Mouse (Mus musculus): ENCODE measurements around the gene Hs2st1. TPM values are rescaled to one million over a fixed set of nuclear protein-coding genes. Genes with fewer than 3 reads are reported as not detected.
A peak's percentile ranks its signal among the peaks of the same experiment; 100 is the strongest.

Hs2st1 gene
- 15.2 and 15.3 TPM in 2 replicates for polyA plus RNA-seq (2015; fragmentation: Nextera tagmentation; extraction: Ambion mirVana)

DNA sequence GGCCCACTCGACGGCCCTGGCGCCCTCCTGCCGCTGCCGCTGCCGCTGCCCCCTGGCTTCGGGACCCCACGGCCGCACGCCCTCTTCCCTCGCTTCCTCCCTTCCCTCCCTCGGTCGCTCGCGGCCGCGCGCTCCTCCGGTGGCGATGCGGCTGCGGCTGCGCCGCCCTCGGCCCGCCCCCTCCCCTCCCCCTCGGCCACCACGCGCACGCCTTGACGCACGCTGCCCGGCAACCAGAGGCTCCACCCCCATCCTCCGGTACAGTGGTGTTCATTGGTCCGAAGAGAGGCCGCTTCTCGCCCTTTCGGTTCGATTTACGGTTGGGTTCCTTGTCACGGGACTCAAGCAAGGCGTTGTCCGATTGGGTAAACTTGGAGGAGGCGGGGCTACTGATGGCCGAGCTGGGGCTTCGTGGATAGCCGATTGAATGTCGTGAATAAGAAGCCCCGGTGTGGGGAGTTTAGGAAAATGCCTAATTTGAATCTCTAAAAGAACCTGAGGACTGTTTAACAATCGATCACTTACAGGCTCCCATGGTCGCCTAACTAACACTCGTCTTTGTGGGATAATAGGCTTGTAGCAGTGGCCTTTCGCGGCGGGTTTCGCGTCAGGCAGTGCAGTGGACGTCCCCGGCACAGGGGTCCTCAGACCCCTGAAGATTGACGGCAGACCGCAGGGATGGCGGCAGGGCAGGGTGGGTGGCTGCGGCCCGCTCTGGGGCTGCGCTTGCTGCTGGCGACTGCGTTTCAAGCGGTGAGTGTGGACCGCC is at the start of gene Hs2st1, which contains the start of gene Selenof:
Gene Hs2st1, minus strand, starts transcription at position 135 of the 769 bp plus-strand sequence.
Gene Selenof, plus strand, starts transcription at position 258 of the 769 bp plus-strand sequence.
- Histone ChIP-seq H3K9me3 (replicated peaks) (no peaks in the 10 kb centered on the region), H3K36me3 (peaks cover 15% of the 10 kb centered on the region), H3K4me3 (replicated peaks) (peak within 1 kb of the TSS; percentile 79), H3K4me2 (replicated peaks) (peak within 1 kb of the TSS; percentile 87), H3K27ac (replicated peaks) (peak within 1 kb of the TSS; percentile 95), H3K4me1 (peaks cover 14% of the 10 kb centered on the region), H3K9ac (peak within 1 kb of the TSS; percentile 90), H3K27me3 (no peaks in the 10 kb centered on the region)
- WGBS = under 1% methylated on average over 69 of the region's 69 CpGs
- peak; percentile 99 for ATAC-seq (ENCODE audit: insufficient number of reproducible peaks, low FRiP score, low TSS enrichment, low read depth)

DNA sequence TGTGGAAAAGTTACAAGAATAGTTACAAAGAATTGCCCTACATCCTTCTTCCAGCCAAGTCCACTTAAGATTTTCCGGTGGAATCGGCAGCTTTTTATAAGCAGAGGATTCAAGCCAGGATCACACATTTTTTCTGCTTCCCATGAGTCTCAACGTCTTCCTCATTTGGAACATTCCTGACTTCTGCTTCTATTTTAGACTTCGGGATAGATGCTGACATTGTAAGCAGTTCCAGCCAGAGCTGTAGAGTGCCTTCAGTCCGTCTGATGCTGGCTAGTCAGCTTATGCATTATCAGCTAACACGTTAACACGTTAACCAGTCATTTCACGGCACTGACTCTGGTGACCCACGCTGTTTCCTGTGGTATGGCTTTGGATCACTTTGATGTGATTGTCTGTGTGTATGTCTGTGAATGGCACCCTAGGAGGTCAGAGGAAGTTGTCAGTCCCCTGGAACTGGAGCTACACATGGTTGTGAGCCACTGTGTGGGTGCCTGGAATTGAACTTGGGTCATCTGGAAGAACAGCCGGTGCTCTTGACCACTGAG is 47.7 kb upstream of the Hs2st1 start:
- 63% methylated on average over 10 of the region's 10 CpGs for WGBS
- no peaks in the 10 kb centered on the region for H3K27me3 ChIP-seq
- no peak overlapping the region for H3K4me2 ChIP-seq (replicated peaks)
- peak overlapping the region; percentile 28; the same call in 1 of the 2 replicates for H3K27ac ChIP-seq (replicated peaks)
- ATAC-seq (ENCODE audit: insufficient number of reproducible peaks, low FRiP score, low TSS enrichment, low read depth) = no peak
- H3K4me3 ChIP-seq (replicated peaks) = no peak overlapping the region
- no peak overlapping the region for H3K9ac ChIP-seq
- no peaks in the 10 kb centered on the region for H3K36me3 ChIP-seq
- H3K4me1 ChIP-seq = peaks cover 7% of the 10 kb centered on the region
- no peaks in the 10 kb centered on the region for H3K9me3 ChIP-seq (replicated peaks)

DNA sequence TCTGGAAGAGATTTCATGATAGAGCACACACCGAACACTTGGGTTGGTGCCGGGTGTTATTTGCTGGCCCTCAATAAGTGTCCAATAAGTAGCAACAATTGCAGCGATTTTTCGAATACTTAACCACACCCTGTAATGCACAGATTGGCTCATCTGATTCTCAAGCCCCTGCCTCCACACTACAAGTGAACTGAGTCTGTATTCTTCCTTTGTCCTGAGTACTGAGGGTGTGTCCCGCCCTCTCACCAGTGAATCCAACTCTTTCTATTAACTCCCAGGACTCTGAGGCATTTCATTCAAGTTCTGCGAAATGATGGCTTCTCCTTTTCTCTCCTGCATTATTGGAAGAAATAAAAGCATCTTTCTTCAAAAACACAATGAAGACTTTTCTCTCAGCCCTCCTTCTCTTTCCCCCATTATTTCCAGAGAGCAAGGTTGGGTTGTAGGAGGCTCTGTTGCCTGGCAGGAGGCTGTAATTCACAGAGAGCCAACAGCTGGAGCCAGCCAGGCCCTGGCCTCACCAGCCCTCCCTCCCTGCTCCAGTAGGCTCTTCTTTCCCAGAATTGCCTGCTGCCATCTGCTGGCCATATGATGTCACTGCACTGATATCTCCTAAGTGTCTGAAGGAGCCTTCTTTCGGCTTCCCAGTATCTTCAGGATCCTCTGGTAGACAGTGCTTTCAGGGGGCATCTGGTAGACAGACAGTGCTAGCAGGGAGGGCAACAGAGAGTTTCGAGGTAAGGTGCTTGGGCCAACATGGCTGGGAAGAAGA is 46.9 kb upstream of the Hs2st1 start:
- ATAC-seq (ENCODE audit: insufficient number of reproducible peaks, low FRiP score, low TSS enrichment, low read depth) = peak; percentile 90
- Histone ChIP-seq H3K4me2 (replicated peaks) (no peak overlapping the region), H3K9me3 (replicated peaks) (no peaks in the 10 kb centered on the region), H3K36me3 (no peaks in the 10 kb centered on the region), H3K4me1 (peaks cover 13% of the 10 kb centered on the region), H3K9ac (no peak overlapping the region), H3K4me3 (replicated peaks) (no peak overlapping the region), H3K27me3 (no peaks in the 10 kb centered on the region), H3K27ac (replicated peaks) (0 out of 2 replicates have a peak overlapping the region, but pooled peaks have one; percentile 11)
- WGBS = 69% methylated on average over 8 of the region's 8 CpGs

DNA sequence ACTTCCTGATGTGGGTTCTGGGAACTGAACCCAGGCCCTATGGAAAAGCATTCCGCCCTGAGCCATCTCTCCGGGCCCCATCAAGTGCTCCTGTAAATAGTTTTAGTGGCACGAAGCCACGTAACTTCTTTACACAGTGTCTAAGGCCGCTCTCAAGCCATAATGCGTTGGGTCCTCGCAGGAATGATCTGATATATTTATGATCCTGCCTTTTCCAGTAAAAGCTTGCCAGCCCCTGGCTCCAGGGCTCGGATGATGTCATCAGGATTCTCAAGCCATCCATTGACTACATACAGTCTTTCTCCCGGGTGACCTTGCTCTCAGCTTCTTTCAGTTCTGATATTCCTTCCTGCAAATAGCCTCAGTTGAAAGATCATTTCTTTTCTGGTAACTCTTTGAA is 45.5 kb upstream of the Hs2st1 start:
- Histone ChIP-seq H3K4me2 (replicated peaks) (no peak overlapping the region), H3K27me3 (no peaks in the 10 kb centered on the region), H3K36me3 (no peaks in the 10 kb centered on the region), H3K27ac (replicated peaks) (no peak overlapping the region), H3K4me1 (peaks cover 23% of the 10 kb centered on the region), H3K9me3 (replicated peaks) (no peaks in the 10 kb centered on the region), H3K4me3 (replicated peaks) (no peak overlapping the region), H3K9ac (no peak overlapping the region)
- 82% methylated on average over 9 of the region's 9 CpGs for WGBS
- no peak for ATAC-seq (ENCODE audit: insufficient number of reproducible peaks, low FRiP score, low TSS enrichment, low read depth)

DNA sequence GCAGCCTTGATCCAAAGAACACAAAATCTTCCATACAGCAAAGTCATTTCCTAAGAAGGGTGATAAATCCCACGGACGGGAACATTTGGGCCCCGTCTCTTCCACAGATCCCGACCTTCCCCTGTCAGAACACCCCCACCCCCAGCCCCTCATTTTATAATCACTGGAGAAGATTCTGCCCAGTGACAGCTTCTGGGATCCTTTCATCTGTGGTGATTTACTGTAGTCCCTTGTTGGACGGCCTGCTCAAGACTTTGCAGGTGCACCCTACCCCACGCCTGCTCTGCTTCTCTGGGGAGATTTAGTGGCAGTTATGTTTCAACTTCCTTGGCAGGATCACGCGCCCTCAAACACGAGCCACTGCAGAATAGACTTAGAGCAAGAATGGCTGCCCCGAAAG is 44.7 kb upstream of the Hs2st1 start:
- no peaks in the 10 kb centered on the region for H3K9me3 ChIP-seq (replicated peaks)
- H3K36me3 ChIP-seq = no peaks in the 10 kb centered on the region
- no peak for ATAC-seq (ENCODE audit: insufficient number of reproducible peaks, low FRiP score, low TSS enrichment, low read depth)
- 76% methylated on average over 10 of the region's 10 CpGs for WGBS
- no peak overlapping the region for H3K27ac ChIP-seq (replicated peaks)
- peaks cover 23% of the 10 kb centered on the region for H3K4me1 ChIP-seq
- H3K27me3 ChIP-seq = no peaks in the 10 kb centered on the region
- no peak overlapping the region for H3K4me2 ChIP-seq (replicated peaks)
- no peak overlapping the region for H3K4me3 ChIP-seq (replicated peaks)
- H3K9ac ChIP-seq = no peak overlapping the region

DNA sequence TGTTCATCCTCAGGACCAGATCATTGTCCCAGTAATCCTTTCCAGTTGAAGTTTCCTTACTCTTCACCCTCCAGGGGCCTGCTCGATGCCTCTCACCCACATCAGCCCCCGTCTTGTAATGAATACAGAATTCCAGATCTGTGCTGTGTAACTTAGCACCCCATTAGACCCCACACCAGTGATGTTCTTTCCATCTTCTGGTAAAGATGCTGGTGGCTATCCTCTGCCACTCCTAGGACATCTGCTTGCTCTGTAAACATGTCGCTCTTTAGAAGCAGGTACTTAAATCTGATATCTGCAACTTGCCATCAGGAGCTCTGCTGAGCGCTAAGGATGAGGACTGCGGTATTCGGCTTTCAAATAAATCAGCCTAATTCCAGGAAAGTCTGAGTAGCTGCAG is 44.3 kb upstream of the Hs2st1 start:
- no peak overlapping the region for H3K9ac ChIP-seq
- H3K9me3 ChIP-seq (replicated peaks) = no peaks in the 10 kb centered on the region
- H3K4me2 ChIP-seq (replicated peaks) = no peak overlapping the region
- no peaks in the 10 kb centered on the region for H3K27me3 ChIP-seq
- 72% methylated on average over 6 of the region's 6 CpGs for WGBS
- H3K4me3 ChIP-seq (replicated peaks) = no peak overlapping the region
- peaks cover 23% of the 10 kb centered on the region for H3K4me1 ChIP-seq
- no peaks in the 10 kb centered on the region for H3K36me3 ChIP-seq
- ATAC-seq (ENCODE audit: insufficient number of reproducible peaks, low FRiP score, low TSS enrichment, low read depth) = no peak
- no peak overlapping the region for H3K27ac ChIP-seq (replicated peaks)

DNA sequence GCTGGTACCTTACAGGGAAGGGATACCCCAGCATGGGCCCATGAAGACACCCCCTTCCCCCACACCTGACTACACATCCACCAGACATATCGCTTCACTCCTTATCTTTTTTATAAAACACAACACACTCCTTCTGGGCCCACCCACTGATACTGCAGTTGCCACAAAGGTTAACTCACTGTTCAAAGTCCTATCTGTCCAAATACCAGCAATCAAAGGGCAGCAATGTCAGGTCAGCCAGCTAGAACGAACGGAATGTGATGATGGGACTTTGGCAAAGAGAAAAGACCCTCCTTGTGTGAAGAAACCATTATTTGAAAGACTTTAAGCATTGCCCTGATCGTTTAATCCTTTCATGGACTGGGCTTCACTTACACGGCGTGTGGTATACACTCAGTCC is 42.4 kb upstream of the Hs2st1 start:
- H3K27ac ChIP-seq (replicated peaks) = no peak overlapping the region
- no peaks in the 10 kb centered on the region for H3K27me3 ChIP-seq
- no peak overlapping the region for H3K4me3 ChIP-seq (replicated peaks)
- H3K4me2 ChIP-seq (replicated peaks) = no peak overlapping the region
- H3K36me3 ChIP-seq = no peaks in the 10 kb centered on the region
- 88% methylated on average over 6 of the region's 6 CpGs for WGBS
- no peak for ATAC-seq (ENCODE audit: insufficient number of reproducible peaks, low FRiP score, low TSS enrichment, low read depth)
- H3K9ac ChIP-seq = no peak overlapping the region
- no peaks in the 10 kb centered on the region for H3K9me3 ChIP-seq (replicated peaks)
- H3K4me1 ChIP-seq = peaks cover 19% of the 10 kb centered on the region

DNA sequence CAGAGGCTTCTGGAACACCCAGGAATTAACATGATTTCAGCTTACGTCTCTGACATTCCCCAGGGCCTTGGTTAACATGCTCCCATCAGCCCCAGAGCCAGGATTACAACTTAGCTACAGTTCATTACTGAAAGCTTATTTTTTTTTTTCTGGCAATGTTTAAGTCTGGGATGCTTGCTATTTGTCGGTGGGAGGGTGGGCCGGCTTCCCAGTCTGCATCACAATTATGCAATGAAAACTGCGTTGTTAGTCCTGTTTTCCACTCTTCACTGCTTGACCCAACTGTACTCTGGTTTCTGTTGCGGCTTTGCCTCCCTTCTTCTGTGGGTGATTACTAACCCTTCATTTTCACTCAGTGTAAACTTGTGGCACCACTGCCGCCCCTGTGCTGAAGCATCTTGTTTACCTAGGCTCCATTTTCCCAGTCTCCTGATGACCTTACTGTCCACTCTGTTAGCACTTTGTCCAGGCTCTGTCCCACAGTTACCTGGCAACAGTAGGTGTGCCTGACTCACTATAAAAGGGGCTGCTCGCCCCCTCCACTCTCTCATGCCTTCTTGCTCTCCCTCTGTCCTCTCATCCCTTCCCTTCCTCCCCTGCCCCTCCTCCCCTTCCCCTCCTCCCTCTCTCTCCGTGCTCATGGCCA is 41.8 kb upstream of the Hs2st1 start:
- peak overlapping the region; percentile 58 for H3K27ac ChIP-seq (replicated peaks)
- no peak overlapping the region for H3K4me3 ChIP-seq (replicated peaks)
- ATAC-seq (ENCODE audit: insufficient number of reproducible peaks, low FRiP score, low TSS enrichment, low read depth) = peak; percentile 70
- 30% methylated on average over 8 of the region's 8 CpGs for WGBS
- H3K4me2 ChIP-seq (replicated peaks) = peak overlapping the region; percentile 6; the same call in 1 of the 2 replicates
- H3K4me1 ChIP-seq = peaks cover 16% of the 10 kb centered on the region
- no peak overlapping the region for H3K9ac ChIP-seq
- no peaks in the 10 kb centered on the region for H3K27me3 ChIP-seq
- H3K36me3 ChIP-seq = no peaks in the 10 kb centered on the region
- H3K9me3 ChIP-seq (replicated peaks) = no peaks in the 10 kb centered on the region

DNA sequence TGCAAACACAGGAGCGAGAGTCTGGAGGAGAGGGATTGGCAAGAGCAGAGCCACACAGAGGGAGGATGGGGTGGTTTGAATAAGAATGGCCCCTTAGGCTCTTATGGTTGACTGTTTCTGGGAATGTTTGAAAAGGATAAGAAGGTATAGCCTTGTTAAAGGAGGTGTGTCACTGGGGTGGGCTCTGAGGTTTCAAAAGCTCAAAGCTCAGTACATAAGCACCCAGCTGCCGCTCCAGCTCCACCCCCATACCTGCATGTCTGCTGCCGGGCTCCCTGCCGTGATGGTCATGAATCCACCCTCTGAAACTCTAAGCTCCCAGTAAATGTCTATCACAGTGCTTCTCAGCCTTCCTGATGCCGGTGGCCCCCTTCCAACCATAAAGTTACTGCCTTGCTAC is 40.8 kb upstream of the Hs2st1 start:
- H3K4me3 ChIP-seq (replicated peaks) = no peak overlapping the region
- no peaks in the 10 kb centered on the region for H3K9me3 ChIP-seq (replicated peaks)
- no peaks in the 10 kb centered on the region for H3K27me3 ChIP-seq
- H3K27ac ChIP-seq (replicated peaks) = peak overlapping the region; percentile 58
- no peak overlapping the region for H3K9ac ChIP-seq
- H3K4me2 ChIP-seq (replicated peaks) = no peak overlapping the region
- H3K36me3 ChIP-seq = no peaks in the 10 kb centered on the region
- 46% methylated on average over 5 of the region's 5 CpGs for WGBS
- H3K4me1 ChIP-seq = peaks cover 15% of the 10 kb centered on the region
- no peak for ATAC-seq (ENCODE audit: insufficient number of reproducible peaks, low FRiP score, low TSS enrichment, low read depth)

DNA sequence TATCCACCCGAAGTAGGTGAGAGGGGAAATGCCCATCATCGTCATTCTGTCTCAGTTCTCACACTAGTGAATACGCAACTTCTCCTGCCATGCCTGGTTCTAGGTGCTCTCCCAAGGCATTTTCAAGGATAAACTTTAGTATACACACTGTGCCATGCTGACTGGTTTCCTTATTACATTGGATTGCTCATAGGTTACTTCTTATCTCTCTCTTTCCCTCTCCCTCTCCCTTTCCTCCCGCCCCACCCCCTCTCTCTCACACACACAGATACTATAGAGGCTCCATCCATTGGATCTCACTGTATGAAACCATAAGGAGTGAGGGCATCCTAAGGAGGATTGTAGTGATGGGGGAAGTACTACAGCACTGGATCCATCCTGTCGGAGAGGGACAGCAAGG is 38.1 kb upstream of the Hs2st1 start:
- H3K4me2 ChIP-seq (replicated peaks) = no peak overlapping the region
- H3K36me3 ChIP-seq = no peaks in the 10 kb centered on the region
- H3K4me1 ChIP-seq = peaks cover 15% of the 10 kb centered on the region
- no peak overlapping the region for H3K9ac ChIP-seq
- no peak for ATAC-seq (ENCODE audit: insufficient number of reproducible peaks, low FRiP score, low TSS enrichment, low read depth)
- no peaks in the 10 kb centered on the region for H3K9me3 ChIP-seq (replicated peaks)
- WGBS = 92% methylated on average over 5 of the region's 5 CpGs
- no peak overlapping the region for H3K27ac ChIP-seq (replicated peaks)
- H3K4me3 ChIP-seq (replicated peaks) = no peak overlapping the region
- H3K27me3 ChIP-seq = no peaks in the 10 kb centered on the region

DNA sequence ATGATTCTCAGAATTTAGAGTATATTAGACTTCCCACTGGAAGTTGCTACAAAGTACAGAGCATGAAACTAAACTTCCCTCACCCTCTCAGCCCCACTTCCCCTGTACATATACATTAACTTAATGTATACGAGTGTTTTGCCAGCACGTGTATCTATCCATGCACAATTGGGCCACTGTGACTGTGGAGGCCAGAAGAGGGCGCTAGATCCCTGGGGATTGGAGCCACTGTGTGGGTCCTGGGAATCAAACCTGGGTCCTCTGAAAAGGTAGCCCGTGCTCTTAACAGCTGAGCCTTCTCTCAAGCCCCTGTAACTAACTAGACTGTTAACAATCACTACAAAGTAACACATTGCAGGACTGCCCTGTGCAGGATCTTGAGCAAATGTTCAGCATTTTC is 36.5 kb upstream of the Hs2st1 start:
- H3K27me3 ChIP-seq = no peaks in the 10 kb centered on the region

More for the DNA sequence above, 36.5 kb upstream of the Hs2st1 start:
- Histone ChIP-seq H3K9ac (no peak overlapping the region), H3K9me3 (replicated peaks) (no peaks in the 10 kb centered on the region), H3K36me3 (no peaks in the 10 kb centered on the region), H3K4me3 (replicated peaks) (no peak overlapping the region), H3K4me2 (replicated peaks) (no peak overlapping the region), H3K4me1 (peaks cover 7% of the 10 kb centered on the region), H3K27ac (replicated peaks) (no peak overlapping the region)
- 75% methylated on average over 4 of the region's 4 CpGs for WGBS
- no peak for ATAC-seq (ENCODE audit: insufficient number of reproducible peaks, low FRiP score, low TSS enrichment, low read depth)
